Mouse (Mus musculus) layer of hippocampus, adult 2 months (tissue): ENCODE results near the gene Zyg11b. TPM values are rescaled to one million over a fixed set of nuclear protein-coding genes. Genes with fewer than 3 reads are reported as not detected.

ENCODE experiments used
- DNase-seq, 2 experiments: peaks; one replicate each; pipeline ENCODE4 v3.0.0; 2022; ENCODE audit warnings: low spot score in 2 of 2
- H3K27ac ChIP-seq: fragments of 200-600 bp; 2 replicates; pipeline ENCODE4 v1.8.1; 2022
- H3K4me3 ChIP-seq: fragments of 200-600 bp; 2 replicates; pipeline ENCODE4 v1.8.1; 2022; ENCODE audit warnings: mild to moderate bottlenecking
- CTCF ChIP-seq: fragments of 200-600 bp; conservative IDR thresholded peaks from 2 replicates; pipeline ENCODE4 v1.8.1; 2022; ENCODE audit warnings: antibody characterized with exemption, mild to moderate bottlenecking, moderate library complexity
- total RNA-seq, 2 experiments: library from RNA; stranded (reverse); gene quantifications; 2 replicates each; pipeline ENCODE4 v1.2.3; 2021

The Zyg11b gene
- total RNA-seq, 2 experiments from 2014 or later: 96.1 to 99.5 TPM

- no peak overlapping the region for H3K27ac ChIP-seq
- no peak for TF ChIP-seq CTCF
- no peak overlapping the region for H3K4me3 ChIP-seq
- DNase-seq: no peak
Measured at GRCm38 (mm10) chr4:108302296-108302890, 1.5 kb upstream of the Zyg11b start.

DNA sequence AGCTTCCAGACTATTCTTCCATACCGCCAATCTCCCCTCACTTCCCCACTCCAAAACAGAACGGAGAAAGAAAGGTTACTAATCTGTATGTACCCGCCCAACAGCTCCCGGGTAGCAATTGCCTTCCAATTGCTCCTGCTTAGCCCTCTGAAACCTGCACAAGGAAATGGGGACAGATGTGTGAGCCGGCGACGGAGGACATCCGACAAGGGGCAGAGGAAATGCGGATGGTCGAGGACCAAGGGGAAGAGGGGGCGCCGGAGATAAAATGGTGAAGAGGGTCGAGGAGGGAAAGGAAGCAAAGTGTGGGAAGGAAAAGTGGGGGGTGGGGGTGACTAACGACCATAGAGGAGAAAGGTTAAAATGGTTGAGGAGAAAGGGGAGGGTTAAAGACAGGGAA lies 630 bp downstream of the Zyg11b start:
- no peak for DNase-seq
- H3K27ac ChIP-seq: peak overlapping the region; percentile 93
- TF ChIP-seq CTCF: no peak
- peak overlapping the region; percentile 64 for H3K4me3 ChIP-seq

- no peak for TF ChIP-seq CTCF
- DNase-seq: peak in 1 of 2 experiments; percentile 23
Measured at GRCm38 (mm10) chr4:108276973-108277372, 23.9 kb downstream of the Zyg11b start.

DNA sequence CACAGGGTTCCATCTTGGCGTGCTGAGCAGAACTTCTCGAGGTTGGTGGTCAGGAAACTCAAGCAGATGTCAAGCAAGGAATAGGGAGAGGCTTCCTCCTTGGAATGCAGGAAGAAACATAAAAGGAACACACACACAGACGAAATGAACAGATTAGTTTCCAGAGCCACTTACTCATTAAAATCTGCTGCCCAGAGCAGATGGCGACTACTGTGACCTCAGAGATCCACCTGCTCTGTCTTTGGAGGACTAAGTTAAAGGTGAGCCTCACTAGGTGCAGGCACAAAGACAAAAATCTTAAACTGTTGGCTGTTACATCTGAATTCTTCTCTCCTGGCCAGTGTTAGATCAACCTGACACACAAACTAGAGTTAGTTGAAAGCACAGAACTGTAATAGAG lies 28.6 kb downstream of the Zyg11b start:
- no peak for DNase-seq
- Histone ChIP-seq H3K27ac (no peak overlapping the region), H3K4me3 (no peak overlapping the region)
- TF ChIP-seq CTCF: no peak

More at GRCm38 (mm10) chr4:108276973-108277372, 23.9 kb downstream of the Zyg11b start:
- Histone ChIP-seq H3K27ac (peak overlapping the region; percentile 47), H3K4me3 (no peak overlapping the region)

- Histone ChIP-seq H3K4me3 (no peak overlapping the region), H3K27ac (no peak overlapping the region)
- no peak for TF ChIP-seq CTCF
- DNase-seq: no peak
Measured at GRCm38 (mm10) chr4:108265774-108266173, 35.1 kb downstream of the Zyg11b start.

DNA sequence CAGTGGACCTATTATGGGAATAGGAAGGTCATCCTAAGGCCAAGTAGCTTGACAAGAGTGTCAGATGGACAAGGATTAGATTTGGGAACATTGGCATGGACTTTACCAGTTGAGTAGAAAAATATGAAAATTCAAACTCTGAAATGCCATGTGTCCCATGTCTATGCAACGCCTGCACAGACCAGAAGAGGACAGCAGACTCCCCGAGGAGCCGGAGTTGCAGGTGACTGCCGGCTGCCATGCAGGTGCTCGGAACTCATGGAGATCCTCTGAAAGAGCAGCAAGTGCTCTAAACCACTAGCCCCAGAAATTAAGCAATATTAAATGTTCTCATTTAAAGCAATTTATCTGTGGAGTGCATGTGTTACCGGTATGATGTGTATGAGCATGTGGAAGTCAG lies 47.6 kb downstream of the Zyg11b start:
- no peak overlapping the region for H3K4me3 ChIP-seq
- TF ChIP-seq CTCF: peak; percentile 68
- no peak for DNase-seq
- H3K27ac ChIP-seq: no peak overlapping the region

- no peak for TF ChIP-seq CTCF
- H3K4me3 ChIP-seq: no peak overlapping the region
- no peak for DNase-seq
- H3K27ac ChIP-seq: no peak overlapping the region
Measured at GRCm38 (mm10) chr4:108250501-108250900, 50.4 kb downstream of the Zyg11b start.

- Histone ChIP-seq H3K4me3 (no peak overlapping the region), H3K27ac (no peak overlapping the region)
- TF ChIP-seq CTCF: peak; percentile 61
- DNase-seq: no peak
Measured at GRCm38 (mm10) chr4:108249314-108249713, 51.6 kb downstream of the Zyg11b start.

- DNase-seq: no peak
- no peak overlapping the region for H3K27ac ChIP-seq
- no peak for TF ChIP-seq CTCF
- no peak overlapping the region for H3K4me3 ChIP-seq
Measured at GRCm38 (mm10) chr4:108233654-108234053, 67.2 kb downstream of the Zyg11b start.

- no peak for DNase-seq
- TF ChIP-seq CTCF: no peak
- Histone ChIP-seq H3K27ac (no peak overlapping the region), H3K4me3 (no peak overlapping the region)
Measured at GRCm38 (mm10) chr4:108225341-108225872, 75.5 kb downstream of the Zyg11b start.

DNA sequence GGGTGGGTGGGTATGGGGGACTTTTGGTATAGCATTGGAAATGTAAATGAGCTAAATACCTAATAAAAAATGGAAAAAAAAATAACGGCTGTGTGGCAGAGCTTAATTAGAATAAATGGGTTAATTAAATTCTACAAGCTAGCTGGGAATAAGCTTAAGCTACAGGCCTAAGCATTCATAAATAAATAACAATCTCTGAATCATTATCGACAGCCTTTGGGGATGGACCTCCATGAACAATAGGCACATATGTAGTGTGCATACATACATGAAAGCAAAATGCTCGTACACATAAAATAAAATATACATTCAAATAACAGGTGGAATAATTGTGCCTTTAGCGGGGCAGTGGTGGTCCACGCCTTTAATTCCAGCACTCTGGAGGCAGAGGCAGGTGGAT lies 78.4 kb downstream of the Zyg11b start:
- no peak for TF ChIP-seq CTCF
- no peak overlapping the region for H3K4me3 ChIP-seq
- no peak for DNase-seq
- no peak overlapping the region for H3K27ac ChIP-seq

GRCm38 (mm10) chr4:108219019-108219418 lies 81.9 kb downstream of the Zyg11b start:
- DNase-seq: no peak
- Histone ChIP-seq H3K27ac (no peak overlapping the region), H3K4me3 (no peak overlapping the region)
- TF ChIP-seq CTCF: no peak

GRCm38 (mm10) chr4:108217332-108218179 lies 83.3 kb downstream of the Zyg11b start, which contains the start of gene Zyg11a:
TSS of gene Zyg11a (minus strand) at chr4:108218048.
- no peak for DNase-seq
- TF ChIP-seq CTCF: no peak
- H3K4me3 ChIP-seq: peak within 1 kb of the TSS; percentile 22; the same call in 1 of the 2 replicates
- H3K27ac ChIP-seq: no peak within 1 kb of the TSS
